11 mouse cellular contexts compared by ENCODE assay signal in the genomic region with DNA sequence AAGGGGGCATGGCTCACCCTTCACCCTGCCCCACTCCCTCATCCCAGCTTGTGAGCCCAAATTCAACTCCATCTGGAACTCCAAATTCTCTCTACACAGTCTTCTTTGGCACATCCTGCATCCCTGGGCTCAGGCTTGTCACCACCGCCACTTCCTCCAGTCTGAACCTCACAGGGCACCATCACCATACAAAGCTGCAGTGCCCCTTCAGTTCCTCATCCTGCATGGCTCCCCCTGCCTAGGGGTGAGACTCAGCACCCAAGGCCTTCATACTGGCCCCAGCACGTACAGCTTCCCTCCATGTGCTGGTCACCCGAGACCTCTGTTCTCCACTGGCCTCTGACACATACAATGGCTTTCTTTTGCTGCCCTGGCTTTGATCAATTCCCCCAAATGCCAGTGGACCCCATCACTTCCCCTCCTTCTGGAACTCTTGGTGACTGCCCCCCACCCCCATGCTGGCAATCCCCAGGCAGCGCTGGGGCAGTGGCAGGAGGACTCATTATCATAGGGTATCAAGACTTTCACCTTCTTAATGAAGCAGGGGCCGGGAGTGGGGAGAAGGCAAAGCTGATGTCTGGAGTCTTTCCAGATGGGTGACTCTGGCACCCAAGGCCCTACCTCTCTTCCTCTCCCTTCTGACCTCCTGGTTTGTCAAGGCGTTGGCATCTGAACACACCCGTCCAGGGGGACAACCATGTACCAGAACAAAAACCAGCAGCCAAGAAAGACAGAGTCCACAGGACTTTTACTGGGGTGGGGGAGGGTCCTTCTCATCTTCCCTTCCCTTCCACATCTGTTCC. TPM values are rescaled to one million over a fixed set of nuclear protein-coding genes. Genes with fewer than 3 reads are reported as not detected.
A peak's percentile ranks its signal among the peaks of the same experiment; 100 is the strongest.
DNase-seq lines count a peak whose midpoint lies in the region; ATAC-seq lines count a peak whose summit lies in the region.
"Had no signal": no experiment of that assay in that cellular context is flagged by ENCODE, and none has a peak within 500 bp of the region (broad histone marks: within the 10 kb centered on the region; RNA-seq: fewer than 3 reads in every experiment).

No protein-coding gene starts in this region.

- peak overlapping the region; percentile 85 for H3K27ac ChIP-seq in heart, embryonic 10.5 days
- H3K27ac ChIP-seq in lung, embryonic 16.5 days (ENCODE audit: low read length), result peak overlapping the region; percentile 91
- H3K27ac ChIP-seq in hindbrain, embryonic 13.5 days, result 0 out of 2 replicates have a peak overlapping the region, but pooled peaks have one; percentile 12
- H3K27ac ChIP-seq in neural tube, embryonic 15.5 days (replicated peaks), result peak overlapping the region; percentile 51
- H3K27ac ChIP-seq: macrophage had no signal

- H3K4me2 ChIP-seq in lung, embryonic 16.5 days (ENCODE audit: low read depth, low read length), result peak overlapping the region; percentile 9; the same call in 1 of the 2 replicates
- H3K4me2 ChIP-seq in hindbrain, embryonic 13.5 days, result no peak overlapping the region
- no peak overlapping the region for H3K4me2 ChIP-seq in neural tube, embryonic 15.5 days

- peak overlapping the region; percentile 39 for H3K4me3 ChIP-seq in heart, embryonic 10.5 days
- H3K4me3 ChIP-seq in lung, embryonic 16.5 days (ENCODE audit: low read length), result no peak overlapping the region
- no peak overlapping the region for H3K4me3 ChIP-seq in hindbrain, embryonic 13.5 days
- H3K4me3 ChIP-seq in neural tube, embryonic 15.5 days (replicated peaks), result no peak overlapping the region

- H3K27me3 ChIP-seq in heart, embryonic 10.5 days (ENCODE audit: insufficient read depth, poor library complexity, severe bottlenecking), result no peaks in the 10 kb centered on the region
- no peaks in the 10 kb centered on the region for H3K27me3 ChIP-seq in lung, embryonic 16.5 days (ENCODE audit: control insufficient read depth, insufficient read depth, low read depth, low read length)
- H3K27me3 ChIP-seq in hindbrain, embryonic 13.5 days, result no peaks in the 10 kb centered on the region
- H3K27me3 ChIP-seq in neural tube, embryonic 15.5 days (replicated peaks), result no peaks in the 10 kb centered on the region

- no peak for ATAC-seq in lung, embryonic 16.5 days (ENCODE audit: low read depth)
- no peak for ATAC-seq in hindbrain, embryonic 13.5 days (ENCODE audit: low FRiP score)
- no peak for ATAC-seq in neural tube, embryonic 15.5 days (ENCODE audit: low FRiP score)
- ATAC-seq: CD4-positive, CD25-positive, alpha-beta regulatory T cell, adult 4 months had no signal

- H3K9me3 ChIP-seq in heart, embryonic 10.5 days, result no peaks in the 10 kb centered on the region
- no peaks in the 10 kb centered on the region for H3K9me3 ChIP-seq in lung, embryonic 16.5 days (ENCODE audit: control insufficient read depth, low read length)
- no peaks in the 10 kb centered on the region for H3K9me3 ChIP-seq in hindbrain, embryonic 13.5 days
- no peaks in the 10 kb centered on the region for H3K9me3 ChIP-seq in neural tube, embryonic 15.5 days (replicated peaks)

- peaks cover 46% of the 10 kb centered on the region for H3K36me3 ChIP-seq in heart, embryonic 10.5 days
- H3K36me3 ChIP-seq in lung, embryonic 16.5 days (ENCODE audit: control insufficient read depth, insufficient read depth, low read length), result peaks cover 24% of the 10 kb centered on the region
- no peaks in the 10 kb centered on the region for H3K36me3 ChIP-seq in hindbrain, embryonic 13.5 days
- no peaks in the 10 kb centered on the region for H3K36me3 ChIP-seq in neural tube, embryonic 15.5 days

- DNase-seq in heart, embryonic 10.5 days (ENCODE audit: low spot score), result no peak
- no peak for DNase-seq in heart, postnatal 36 days
- no peak for DNase-seq in lung, postnatal 10 days
- DNase-seq in spleen, adult 18-20 months, result no peak
- DNase-seq in spleen, postnatal 4 days (ENCODE audit: low spot score in 2 of 2), result no peak
- DNase-seq: thymus, postnatal 14 days had no signal

- intact Hi-C loops in heart, postnatal 36 days (cut with DNase I), result no loop called here

- 37% methylated on average over 7 of the region's 7 CpGs for WGBS in heart, embryonic 10.5 days
- 30% methylated on average over 7 of the region's 7 CpGs for WGBS in lung, embryonic 16.5 days
- WGBS in hindbrain, embryonic 13.5 days, result 46% methylated on average over 7 of the region's 7 CpGs
- WGBS in neural tube, embryonic 15.5 days, result 60% methylated on average over 7 of the region's 7 CpGs

- 0 out of 2 replicates have a peak overlapping the region, but pooled peaks have one; percentile 14 for H3K9ac ChIP-seq in lung, embryonic 16.5 days (ENCODE audit: low read length)
- H3K9ac ChIP-seq in hindbrain, embryonic 13.5 days, result no peak overlapping the region
- no peak overlapping the region for H3K9ac ChIP-seq in neural tube, embryonic 15.5 days (replicated peaks)

- H3K4me1 ChIP-seq in heart, embryonic 10.5 days, result peaks cover 100% of the 10 kb centered on the region
- H3K4me1 ChIP-seq in lung, embryonic 16.5 days (replicated peaks; ENCODE audit: control insufficient read depth, insufficient read depth, low read length), result peaks cover 79% of the 10 kb centered on the region
- peaks cover 58% of the 10 kb centered on the region for H3K4me1 ChIP-seq in hindbrain, embryonic 13.5 days (replicated peaks)
- H3K4me1 ChIP-seq in neural tube, embryonic 15.5 days, result peaks cover 56% of the 10 kb centered on the region

RNA-seq across cellular contexts. Expression of gene Arhgef17, which starts 12.7 kb away (rescaled TPM):
- polyA plus RNA-seq in heart, embryonic 10.5 days (2016; fragmentation: Nextera tagmentation; extraction: Ambion mirVana), result 7.9 and 10.1 TPM in 2 replicates
- 10 to 100 TPM; 24.3 to 29.9 TPM for total RNA-seq in heart, postnatal 36 days (2021)
- 10.6 and 11.8 TPM in 2 replicates for polyA plus RNA-seq in lung, embryonic 16.5 days (2015; fragmentation: Nextera tagmentation; extraction: Ambion mirVana)
- polyA plus RNA-seq in hindbrain, embryonic 13.5 days (2015; fragmentation: Nextera tagmentation; extraction: Ambion mirVana), result 7.2 and 7.7 TPM in 2 replicates
- 12.2 and 12.9 TPM in 2 replicates for polyA plus RNA-seq in neural tube, embryonic 15.5 days (2015; fragmentation: Nextera tagmentation; extraction: Ambion mirVana)
- polyA plus RNA-seq: CD4-positive, CD25-positive, alpha-beta regulatory T cell, adult 4 months had no signal

RNA-seq across cellular contexts. Expression of gene P2ry6, which starts 55.2 kb away (rescaled TPM):
- polyA plus RNA-seq in heart, embryonic 10.5 days (2016; fragmentation: Nextera tagmentation; extraction: Ambion mirVana), result 0.97 and 1.2 TPM in 2 replicates
- 1 to 10 TPM; 4.3 to 4.7 TPM for total RNA-seq in heart, postnatal 36 days (2021)
- polyA plus RNA-seq in lung, embryonic 16.5 days (2015; fragmentation: Nextera tagmentation; extraction: Ambion mirVana), result 9.1 and 10.1 TPM in 2 replicates
- polyA plus RNA-seq in hindbrain, embryonic 13.5 days (2015; fragmentation: Nextera tagmentation; extraction: Ambion mirVana), result 2.7 and 3.5 TPM in 2 replicates
- 4.1 and 4.6 TPM in 2 replicates for polyA plus RNA-seq in neural tube, embryonic 15.5 days (2015; fragmentation: Nextera tagmentation; extraction: Ambion mirVana)
- polyA plus RNA-seq: CD4-positive, CD25-positive, alpha-beta regulatory T cell, adult 4 months had no signal

RNA-seq across cellular contexts. Expression of gene Relt, which starts 56.0 kb away (rescaled TPM):
- polyA plus RNA-seq in heart, embryonic 10.5 days (2016; fragmentation: Nextera tagmentation; extraction: Ambion mirVana), result 4.4 and 5.3 TPM in 2 replicates
- 1 to 10 TPM; 2.1 to 3.1 TPM for total RNA-seq in heart, postnatal 36 days (2021)
- polyA plus RNA-seq in lung, embryonic 16.5 days (2015; fragmentation: Nextera tagmentation; extraction: Ambion mirVana), result 3.0 and 3.8 TPM in 2 replicates
- 4.3 and 4.8 TPM in 2 replicates for polyA plus RNA-seq in hindbrain, embryonic 13.5 days (2015; fragmentation: Nextera tagmentation; extraction: Ambion mirVana)
- polyA plus RNA-seq in neural tube, embryonic 15.5 days (2015; fragmentation: Nextera tagmentation; extraction: Ambion mirVana), result 5.9 and 6.3 TPM in 2 replicates

Comparison
In these comparisons a context has a peak if more than half of its experiments do, and no peak if none do; other contexts are left out.
1. H3K27ac ChIP-seq: peak in every context shown above with its lines; median percentile 91 in lung, embryonic 16.5 days; 85 in heart, embryonic 10.5 days; 51 in neural tube, embryonic 15.5 days; 12 in hindbrain, embryonic 13.5 days.